Comparison of ENCODE assay signal across 20 mouse cellular contexts in the genomic region with DNA sequence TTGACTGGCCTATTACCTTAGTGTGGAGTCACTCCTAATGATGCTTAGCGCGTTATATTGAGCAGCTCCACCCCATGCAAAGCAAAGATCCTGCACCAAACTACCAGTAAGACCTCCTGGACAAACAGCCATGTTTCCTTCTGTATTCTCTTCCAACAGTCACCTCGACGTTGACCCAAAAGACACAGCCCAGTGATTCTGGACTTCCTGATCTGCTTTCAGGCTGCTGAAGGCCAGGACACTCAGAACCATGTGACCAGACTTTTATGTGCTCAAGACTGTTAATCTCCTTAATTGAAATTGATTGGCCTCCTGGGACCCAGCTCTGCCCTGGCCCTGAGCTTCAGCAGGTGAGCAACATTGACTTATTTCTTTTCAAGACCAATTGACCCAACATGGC. TPM values are rescaled to one million over a fixed set of nuclear protein-coding genes. Genes with fewer than 3 reads are reported as not detected.
DNase-seq lines count a peak whose midpoint lies in the region; ATAC-seq and TF ChIP-seq lines count a peak whose summit lies in the region.
"Had no signal": no experiment of that assay in that cellular context is flagged by ENCODE, and none has a peak within 500 bp of the region (broad histone marks: within the 10 kb centered on the region; RNA-seq: fewer than 3 reads in every experiment).

No protein-coding gene starts in this region.

- H3K4me3 ChIP-seq in kidney, postnatal 0 days (replicated peaks; ENCODE audit: low read depth, low read length): no peak overlapping the region
- no peak overlapping the region for H3K4me3 ChIP-seq in stomach, embryonic 14.5 days (ENCODE audit: low read depth, low read length)
- no peak overlapping the region for H3K4me3 ChIP-seq in stomach, postnatal 0 days (ENCODE audit: low read depth, low read length)
- H3K4me3 ChIP-seq: heart, embryonic 13.5 days; limb, embryonic 13.5 days; liver, embryonic 12.5 days; midbrain, embryonic 12.5 days had no signal

- peak; percentile 76 for DNase-seq in heart, adult 11 months
- no peak for DNase-seq in heart, adult 9 months (ENCODE audit: low spot score in 2 of 2)
- DNase-seq in kidney, postnatal 0 days (ENCODE audit: low spot score): no peak
- no peak for DNase-seq in kidney, postnatal 14 days
- no peak for DNase-seq in stomach, postnatal 0 days (ENCODE audit: low spot score)
- no peak for DNase-seq in ovary, adult 18-20 months (ENCODE audit: low spot score)
- DNase-seq: adrenal gland, postnatal 10 days; cerebellum, adult 18-20 months; cerebellum, postnatal 25 days; gastrocnemius, postnatal 14 days; heart, adult 18-20 months; heart, postnatal 14 days; kidney, postnatal 25 days had no signal

- no peak for TF ChIP-seq EP300 in stomach, postnatal 0 days (optimal IDR thresholded peaks at IDR 0.05)

- H3K9me3 ChIP-seq in kidney, postnatal 0 days (replicated peaks; ENCODE audit: low read length): no peaks in the 10 kb centered on the region
- no peaks in the 10 kb centered on the region for H3K9me3 ChIP-seq in stomach, embryonic 14.5 days (ENCODE audit: control insufficient read depth, low read depth, low read length)
- no peaks in the 10 kb centered on the region for H3K9me3 ChIP-seq in stomach, postnatal 0 days (ENCODE audit: control insufficient read depth, low read length)
- H3K9me3 ChIP-seq: heart, embryonic 13.5 days; limb, embryonic 13.5 days; liver, embryonic 12.5 days; midbrain, embryonic 12.5 days had no signal

- H3K9ac ChIP-seq in kidney, postnatal 0 days (ENCODE audit: low read depth, low read length): no peak overlapping the region
- H3K9ac ChIP-seq in stomach, embryonic 14.5 days (replicated peaks; ENCODE audit: low read depth, low read length): no peak overlapping the region
- H3K9ac ChIP-seq in stomach, postnatal 0 days (ENCODE audit: low read length): no peak overlapping the region
- H3K9ac ChIP-seq: heart, embryonic 13.5 days; limb, embryonic 13.5 days; liver, embryonic 12.5 days; midbrain, embryonic 12.5 days had no signal

- H3K4me1 ChIP-seq in kidney, postnatal 0 days (replicated peaks; ENCODE audit: insufficient read depth, low read length): no peaks in the 10 kb centered on the region
- no peaks in the 10 kb centered on the region for H3K4me1 ChIP-seq in stomach, embryonic 14.5 days (ENCODE audit: control insufficient read depth, insufficient read depth, low read length)
- no peaks in the 10 kb centered on the region for H3K4me1 ChIP-seq in stomach, postnatal 0 days (replicated peaks; ENCODE audit: control insufficient read depth, insufficient read depth)
- H3K4me1 ChIP-seq: heart, embryonic 13.5 days; limb, embryonic 13.5 days; midbrain, embryonic 12.5 days had no signal

- H3K4me2 ChIP-seq in kidney, postnatal 0 days (ENCODE audit: low read length): no peak overlapping the region
- no peak overlapping the region for H3K4me2 ChIP-seq in stomach, embryonic 14.5 days (replicated peaks; ENCODE audit: low read depth, low read length)
- no peak overlapping the region for H3K4me2 ChIP-seq in stomach, postnatal 0 days (replicated peaks; ENCODE audit: low read depth)
- H3K4me2 ChIP-seq: heart, embryonic 13.5 days; limb, embryonic 13.5 days; liver, embryonic 12.5 days; midbrain, embryonic 12.5 days had no signal

- WGBS in kidney, postnatal 0 days: 59% methylated on average over 4 of the region's 4 CpGs
- 89% methylated on average over 4 of the region's 4 CpGs for WGBS in stomach, embryonic 14.5 days
- WGBS in stomach, postnatal 0 days: 76% methylated on average over 4 of the region's 4 CpGs

- ATAC-seq in kidney, postnatal 0 days (replicated peaks; ENCODE audit: low FRiP score, low read depth): no peak
- no peak for ATAC-seq in stomach, embryonic 14.5 days (ENCODE audit: insufficient number of reproducible peaks, insufficient read depth, low FRiP score, low read depth)
- ATAC-seq in stomach, postnatal 0 days (ENCODE audit: low FRiP score, low TSS enrichment): no peak
- no peak for ATAC-seq in inflammation-experienced regulatory T-cells, adult 6 months
- ATAC-seq: forebrain, embryonic 16.5 days; liver, embryonic 12.5 days had no signal

- no peaks in the 10 kb centered on the region for H3K36me3 ChIP-seq in kidney, postnatal 0 days (ENCODE audit: insufficient read depth, low read length)
- H3K36me3 ChIP-seq in stomach, embryonic 14.5 days (ENCODE audit: control insufficient read depth, insufficient read depth, low read length): no peaks in the 10 kb centered on the region
- no peaks in the 10 kb centered on the region for H3K36me3 ChIP-seq in stomach, postnatal 0 days (ENCODE audit: control insufficient read depth, insufficient read depth, low read length)
- H3K36me3 ChIP-seq: heart, embryonic 13.5 days; limb, embryonic 13.5 days; liver, embryonic 12.5 days; midbrain, embryonic 12.5 days had no signal

- H3K27me3 ChIP-seq in kidney, postnatal 0 days (ENCODE audit: insufficient read depth, low read length): no peaks in the 10 kb centered on the region
- H3K27me3 ChIP-seq in stomach, embryonic 14.5 days (ENCODE audit: control insufficient read depth, insufficient read depth, low read length): no peaks in the 10 kb centered on the region
- no peaks in the 10 kb centered on the region for H3K27me3 ChIP-seq in stomach, postnatal 0 days (ENCODE audit: control insufficient read depth, insufficient read depth, low read length)
- H3K27me3 ChIP-seq: heart, embryonic 13.5 days; limb, embryonic 13.5 days; midbrain, embryonic 12.5 days had no signal

- TF ChIP-seq CTCF in kidney, postnatal 0 days (IDR thresholded peaks at IDR 0.05; ENCODE audit: low read depth): no peak
- TF ChIP-seq CTCF in stomach, postnatal 0 days (IDR thresholded peaks at IDR 0.05; ENCODE audit: low read depth): no peak

- peak overlapping the region; percentile 22; the same call in 1 of the 2 replicates for H3K27ac ChIP-seq in kidney, postnatal 0 days
- peak overlapping the region; percentile 69; the same call in 1 of the 2 replicates for H3K27ac ChIP-seq in stomach, embryonic 14.5 days (ENCODE audit: low read length)
- H3K27ac ChIP-seq in stomach, postnatal 0 days (replicated peaks): no peak overlapping the region
- H3K27ac ChIP-seq: heart, embryonic 13.5 days; limb, embryonic 13.5 days; liver, embryonic 12.5 days; midbrain, embryonic 12.5 days had no signal

RNA-seq across cellular contexts. Expression of a gene that starts 52.4 kb away (rescaled TPM):
- polyA plus RNA-seq in kidney, postnatal 0 days (2015; fragmentation: Nextera tagmentation; extraction: Ambion mirVana): 54.6 and 59.8 TPM in 2 replicates
- 81.9 and 83.5 TPM in 2 replicates for polyA plus RNA-seq in stomach, embryonic 14.5 days (2014; fragmentation: Nextera tagmentation; extraction: Ambion mirVana)
- polyA plus RNA-seq in stomach, postnatal 0 days (2015; fragmentation: Nextera tagmentation; extraction: Ambion mirVana): 23.5 and 25.7 TPM in 2 replicates
- 10 to 100 TPM; 21.2 to 42.3 (median 23.3) TPM for polyA plus RNA-seq in inflammation-experienced regulatory T-cells, adult 6 months (2017; shearing (Covaris generic))
